Mouse (Mus musculus): ENCODE data around the gene Kif1b.

The Kif1b gene

DNA sequence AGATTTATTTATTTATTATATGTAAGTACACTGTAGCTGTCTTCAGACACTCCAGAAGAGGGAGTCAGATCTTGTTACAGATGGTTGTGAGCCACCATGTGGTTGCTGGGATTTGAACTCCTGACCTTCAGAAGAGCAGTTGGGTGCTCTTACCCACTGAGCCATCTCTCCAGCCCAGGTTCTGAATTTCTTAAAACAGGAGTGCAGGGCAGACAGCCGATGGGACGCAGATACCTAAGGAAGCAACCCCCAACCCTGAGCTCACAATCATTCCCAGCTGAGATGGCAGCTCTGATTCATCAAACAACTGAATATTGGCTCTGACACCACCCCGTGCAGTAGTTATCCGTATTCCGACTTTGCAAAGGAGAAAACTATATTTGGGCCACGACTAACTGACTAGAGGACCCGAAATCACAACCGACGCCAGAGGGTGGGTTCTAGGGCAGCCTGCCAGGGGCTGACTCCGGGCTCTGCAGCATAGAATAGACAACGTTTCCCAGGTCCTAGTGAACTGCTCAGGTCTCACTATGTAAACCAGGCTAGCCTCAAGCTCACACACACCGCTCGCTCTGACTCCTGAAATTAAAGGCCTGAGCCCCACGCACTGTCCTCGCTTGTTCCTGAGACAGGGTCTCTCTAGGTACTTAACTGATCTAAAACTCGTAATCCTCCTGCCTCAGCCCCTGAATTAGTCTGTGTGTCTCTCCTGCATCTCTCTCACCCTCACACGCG, 171.2 kb downstream of the Kif1b start:
- DNase-seq (ENCODE audit: low spot score) = no peak

GRCm38 (mm10) chr4:149133395-149133794, 174.1 kb downstream of the Kif1b start:
- DNase-seq (ENCODE audit: low spot score) = no peak

DNA sequence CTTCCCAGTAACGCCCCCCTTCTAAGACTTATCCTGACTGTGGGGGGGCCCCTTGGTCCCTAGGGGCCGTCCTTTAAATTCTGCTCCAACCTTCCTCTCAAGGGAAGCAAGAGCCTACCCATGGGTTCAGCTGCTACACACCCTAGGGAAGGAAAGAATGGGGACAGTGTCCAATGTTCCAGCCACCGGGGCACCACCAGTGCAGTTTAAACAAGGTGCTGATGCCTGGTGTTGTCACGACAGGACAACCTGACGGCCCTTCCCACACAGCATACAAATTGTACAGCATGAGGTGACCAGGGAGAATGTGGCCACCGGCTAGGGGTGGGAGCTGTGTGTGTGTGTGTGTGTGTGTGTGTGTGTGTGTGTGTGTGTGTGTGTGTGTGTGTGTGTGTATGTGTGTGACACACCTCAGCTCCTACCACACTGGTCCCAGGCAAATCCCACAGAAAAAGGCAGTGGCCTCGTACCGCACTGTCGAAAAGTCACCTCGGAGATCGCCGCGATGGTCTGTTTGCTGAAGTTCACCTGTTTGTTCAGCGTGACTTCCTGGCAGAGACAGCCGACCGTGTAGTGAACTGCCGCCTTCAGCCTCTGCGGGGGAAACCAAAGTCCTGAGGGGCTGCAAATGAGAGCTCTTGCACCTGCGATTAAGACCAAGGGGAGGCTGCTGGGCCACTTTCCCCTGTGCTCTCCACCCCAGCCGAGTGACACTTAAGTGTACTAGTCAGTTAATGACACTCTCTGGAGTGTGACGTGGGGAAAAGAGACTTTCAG, 175.5 kb downstream of the Kif1b start:
- no peak for DNase-seq (ENCODE audit: low spot score)

DNA sequence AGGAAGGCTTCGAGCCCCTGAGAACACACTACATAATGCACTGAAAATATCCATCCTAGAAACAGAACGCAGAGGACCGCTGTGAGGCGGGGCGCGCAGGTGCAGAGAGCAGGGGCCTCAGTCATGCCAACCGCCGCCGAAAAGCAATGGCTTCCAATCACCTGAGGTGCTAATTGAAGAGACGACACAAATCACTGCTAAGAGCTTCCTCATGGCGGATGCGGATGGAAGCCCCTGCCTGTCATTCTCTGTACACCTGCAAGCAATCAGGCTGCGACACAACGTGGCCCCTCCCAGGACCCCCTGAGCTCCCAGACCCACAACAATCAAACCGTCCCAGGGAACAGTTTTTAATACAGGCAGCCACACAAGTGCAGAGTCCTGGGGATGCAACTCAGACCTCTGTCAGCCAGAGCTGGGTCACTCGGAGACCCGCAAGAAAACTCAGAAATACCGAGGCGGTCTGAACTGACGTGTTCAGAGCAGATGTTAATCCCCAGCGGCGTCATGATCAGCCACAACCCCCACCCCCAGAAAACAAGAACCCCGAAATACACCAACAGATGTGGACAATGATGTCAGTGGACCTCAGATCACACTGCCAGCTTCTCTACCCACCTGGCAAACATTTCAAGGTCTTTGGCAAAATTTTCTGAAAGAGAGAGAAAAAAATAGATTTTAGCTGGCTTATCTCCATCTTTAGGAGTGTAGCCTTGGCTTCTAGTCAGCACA, 176.3 kb downstream of the Kif1b start:
- no peak for DNase-seq (ENCODE audit: low spot score)

DNA sequence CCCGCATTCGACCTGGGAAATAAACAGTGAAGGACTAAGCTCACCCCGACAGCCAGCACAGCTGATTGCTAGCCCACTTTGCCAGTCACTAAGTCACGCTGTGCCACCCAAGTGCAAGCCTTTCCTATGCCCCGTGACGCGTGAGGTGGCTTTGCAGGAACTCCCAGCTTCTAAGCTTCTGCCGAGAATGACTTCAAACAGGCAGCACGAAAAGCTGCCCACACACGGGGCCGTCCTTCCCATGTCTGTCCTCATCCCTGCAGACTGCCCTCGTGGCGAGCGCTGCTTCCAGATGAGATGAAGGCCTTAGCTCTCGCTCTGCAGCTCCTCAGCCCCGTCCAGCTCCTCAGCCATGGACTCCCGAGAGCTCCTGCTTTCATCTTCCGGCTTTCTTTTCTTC, 179.0 kb downstream of the Kif1b start:
- no peak for DNase-seq (ENCODE audit: low spot score)

- no peak for DNase-seq (ENCODE audit: low spot score)
Measured at GRCm38 (mm10) chr4:149126663-149127062, 180.8 kb downstream of the Kif1b start, which contains the start of gene Cort. Gene Cort, minus strand, starts transcription at chr4:149126763.
